Mouse (Mus musculus) CH12.LX (cell line): Measurements from ENCODE around the gene Fstl3. TPM values are rescaled to one million over a fixed set of nuclear protein-coding genes. Genes with fewer than 3 reads are reported as not detected.
"Not testable (repeated sequence)": the region's sequence is repeated elsewhere in the genome, so short reads cannot be mapped to it uniquely, and the experiment has no call there.

ENCODE experiments used
- DNase-seq: peaks from one replicate; pipeline ENCODE4 v3.0.0-alpha.2; 2013; ENCODE audit errors: extremely low read depth
- H3K27ac ChIP-seq: 2 replicates; pipeline ENCODE4 v1.5.1; 2012; ENCODE audit warnings: low read depth, mild to moderate bottlenecking, control low read depth, moderate library complexity; ENCODE audit not compliant: insufficient read depth
- H3K27me3 ChIP-seq: replicated peaks from 2 replicates; pipeline ENCODE3; 2012; ENCODE audit warnings: inconsistent platforms
- H3K36me3 ChIP-seq, 2 experiments: replicated peaks in 1 of 2; 2 replicates each; pipeline versions ENCODE3 to v1.6.1; 2012; ENCODE audit warnings: inconsistent platforms in 1 of 2, low read length in 1 of 2, mild to moderate bottlenecking in 1 of 2, mixed read lengths in 1 of 2, moderate library complexity in 1 of 2; ENCODE audit not compliant: control insufficient read depth in 1 of 2, insufficient read depth in 1 of 2
- H3K4me1 ChIP-seq, 2 experiments: 2 replicates each; pipeline ENCODE4 v1.6.1; 2012; ENCODE audit warnings: inconsistent platforms in 1 of 2, moderate library complexity in 1 of 2; ENCODE audit not compliant: insufficient read depth in 2 of 2, control insufficient read depth in 1 of 2
- H3K4me2 ChIP-seq: 2 replicates; pipeline ENCODE4 v1.6.1; 2012; ENCODE audit warnings: low read depth, mild to moderate bottlenecking, control low read depth; ENCODE audit not compliant: poor library complexity, insufficient read depth, severe bottlenecking
- H3K4me3 ChIP-seq, 3 experiments: fragments of 150-350 bp in 1 of 3; sonication (generic) in 1 of 3; replicated peaks in 1 of 3; 2 replicates each; pipeline versions ENCODE3 to v1.5.1; 2011 to 2012; ENCODE audit warnings: low read depth in 2 of 3, low read length in 2 of 3, mild to moderate bottlenecking in 2 of 3, moderate library complexity in 2 of 3, control low read depth in 1 of 3, improper control_type of control experiment in 1 of 3, inconsistent platforms in 1 of 3, mixed read lengths in 1 of 3; ENCODE audit not compliant: poor library complexity in 1 of 3
- H3K79me2 ChIP-seq: replicated peaks from 2 replicates; pipeline ENCODE4 v1.6.1; 2012; ENCODE audit warnings: mild to moderate bottlenecking, moderate library complexity; ENCODE audit not compliant: control insufficient read depth, poor library complexity, insufficient read depth, severe bottlenecking; ENCODE audit errors: extremely low read depth
- H3K9ac ChIP-seq: 2 replicates; pipeline ENCODE4 v1.6.1; 2012; ENCODE audit warnings: low read depth, mild to moderate bottlenecking, control low read depth, moderate library complexity; ENCODE audit not compliant: insufficient read depth
- H3K9me3 ChIP-seq: replicated peaks from 2 replicates; pipeline ENCODE3; 2012; ENCODE audit warnings: low read length, inconsistent platforms, mixed read lengths
- BHLHE40 ChIP-seq: IDR thresholded peaks from 2 replicates; pipeline ENCODE4 v1.6.1; 2011; ENCODE audit warnings: mild to moderate bottlenecking, low read depth, low read length, improper control_type of control experiment
- CTCF ChIP-seq, 2 experiments: IDR thresholded peaks in 1 of 2; conservative IDR thresholded peaks in 1 of 2; 2 replicates each; pipeline ENCODE4 v1.5.1; 2011 to 2012; ENCODE audit warnings: low read depth in 2 of 2, low read length in 2 of 2, improper control_type of control experiment in 1 of 2, inconsistent platforms in 1 of 2, mild to moderate bottlenecking in 1 of 2, moderate library complexity in 1 of 2
- ELF1 ChIP-seq: IDR thresholded peaks from 2 replicates; pipeline ENCODE4 v1.6.1; 2014; ENCODE audit warnings: low read depth, mild to moderate bottlenecking, inconsistent platforms, low read length, improper control_type of control experiment
- GABPA ChIP-seq: IDR thresholded peaks from 2 replicates; pipeline ENCODE4 v1.6.1; 2012; ENCODE audit warnings: low read depth, low read length, improper control_type of control experiment, inconsistent platforms; ENCODE audit not compliant: insufficient replicate concordance
- JUN ChIP-seq: IDR thresholded peaks from 2 replicates; pipeline ENCODE4 v1.6.1; 2011; ENCODE audit warnings: low read depth, mild to moderate bottlenecking, low read length, improper control_type of control experiment, moderate library complexity; ENCODE audit not compliant: insufficient read depth
- JUND ChIP-seq: conservative IDR thresholded peaks from 2 replicates; pipeline ENCODE4 v1.6.1; 2011; ENCODE audit warnings: low read depth, low read length, improper control_type of control experiment
- MAZ ChIP-seq: IDR thresholded peaks from 2 replicates; pipeline ENCODE4 v1.6.1; 2012; ENCODE audit warnings: low read depth, mild to moderate bottlenecking, inconsistent platforms, low read length, improper control_type of control experiment, moderate library complexity
- MXI1 ChIP-seq: IDR thresholded peaks from 2 replicates; pipeline ENCODE4 v1.6.1; 2011; ENCODE audit warnings: mild to moderate bottlenecking, low read depth, low read length, improper control_type of control experiment
- NRF1 ChIP-seq: IDR thresholded peaks from 2 replicates; pipeline ENCODE4 v1.6.1; 2014; ENCODE audit warnings: low read depth, mild to moderate bottlenecking, inconsistent platforms, low read length, improper control_type of control experiment, moderate library complexity
- POLR2AphosphoS2 ChIP-seq: IDR thresholded peaks from 2 replicates; pipeline ENCODE4 v1.6.1; 2011; ENCODE audit warnings: low read depth, low read length, improper control_type of control experiment
- RAD21 ChIP-seq: IDR thresholded peaks from 2 replicates; pipeline ENCODE4 v1.6.1; 2011; ENCODE audit warnings: low read depth, mild to moderate bottlenecking, low read length, improper control_type of control experiment, moderate library complexity
- SIN3A ChIP-seq: IDR thresholded peaks from 2 replicates; pipeline ENCODE4 v1.6.1; 2012; ENCODE audit warnings: low read length, improper control_type of control experiment, inconsistent platforms
- USF2 ChIP-seq: conservative IDR thresholded peaks from 2 replicates; pipeline ENCODE4 v1.6.1; 2011; ENCODE audit warnings: low read depth, low read length, improper control_type of control experiment
- ZNF384 ChIP-seq: IDR thresholded peaks from 2 replicates; pipeline ENCODE4 v1.6.1; 2012; ENCODE audit warnings: low read depth, low read length, improper control_type of control experiment, inconsistent platforms
- dilution Hi-C: fragments of 300-500 bp; cut with MboI; formaldehyde crosslinking; loops from 2 replicates; pipeline ENCODE4 v1.14.3; 2020; ENCODE audit warnings: low sequenced_read_pairs; ENCODE audit not compliant: extremely low pct_unique_long_range_greater_than_20kb, extremely low pct_ligation_motif_present
- in situ Hi-C: fragments of 300-500 bp; cut with MboI; formaldehyde crosslinking; loops from 3 replicates; pipeline ENCODE4 v1.14.3; 2019; ENCODE audit warnings: low sequenced_read_pairs, low pct_ligation_motif_present, low pct_unique_long_range_greater_than_20kb, mixed read lengths
- polyA plus RNA-seq: library from polyadenylated mRNA; unstranded; fragments of >175 nt; gene quantifications from 2 replicates; pipeline ENCODE4 v1.2.1, GENCODE M21; 2012; ENCODE audit warnings: low read depth; ENCODE audit not compliant: insufficient read length
- total RNA-seq, 2 experiments: library from RNA; depleted of rRNA; stranded (reverse); fragments of 300-350 nt in 1 of 2; fragments of >200 nt in 1 of 2; gene quantifications; 2 replicates each; pipeline ENCODE4 v1.2.3; 2012 to 2014

The Fstl3 gene
- total and polyA plus RNA-seq, 3 experiments: 0.25 TPM; not detected in 2

GRCm38 (mm10) chr10:79756660-79757059, 20.4 kb upstream of the Fstl3 start:
- dilution Hi-C loops: no loop called here
- no peak overlapping the region for H3K9ac ChIP-seq
- no peak for DNase-seq
- H3K4me2 ChIP-seq: no peak overlapping the region
- no peaks in the 10 kb centered on the region for H3K79me2 ChIP-seq
- H3K36me3 ChIP-seq: peaks cover 46 to 61% of the 10 kb centered on the region in 2 experiments
- in situ Hi-C loops: no loop called here
- no peaks in the 10 kb centered on the region for H3K27me3 ChIP-seq
- H3K4me1 ChIP-seq: no peaks in the 10 kb centered on the region; a peak in 1 of 4 replicates
- H3K9me3 ChIP-seq: no peaks in the 10 kb centered on the region
- no peak overlapping the region for H3K4me3 ChIP-seq
- TF ChIP-seq POLR2AphosphoS2 (0 out of 2 replicates have a peak, but pooled peaks have one; percentile 9), GABPA (no peak)
- TF ChIP-seq, all 38 proteins: peak for 1
- H3K27ac ChIP-seq: no peak overlapping the region

- TF ChIP-seq ZNF384: peak; percentile 37; the same call in 1 of the 2 replicates
- H3K27ac ChIP-seq, H3K9ac ChIP-seq, H3K4me3 ChIP-seq, dilution Hi-C loops, H3K27me3 ChIP-seq, H3K9me3 ChIP-seq, in situ Hi-C loops, DNase-seq, H3K4me2 ChIP-seq: not testable (repeated sequence)
- Histone ChIP-seq H3K79me2 (peaks cover 21% of the 10 kb centered on the region), H3K4me1 (peaks cover 12 to 19% of the 10 kb centered on the region in 2 experiments), H3K36me3 (peaks cover 63 to 90% of the 10 kb centered on the region in 2 experiments)
These were observed 17.4 kb upstream of the Fstl3 start for GRCm38 (mm10) chr10:79759675-79760074.

- TF ChIP-seq CTCF (conservative IDR thresholded peaks at IDR 0.05 in 1 of 2, IDR thresholded peaks at IDR 0.05 in 1 of 2; ENCODE audit: low read depth in 2 of 2, low read length in 2 of 2) (no peak), ZNF384 (no peak), ELF1 (no peak), POLR2AphosphoS2 (no peak), JUND (no peak), RAD21 (no peak), NRF1 (no peak), JUN (no peak), MXI1 (no peak), MAZ (no peak), USF2 (no peak), SIN3A (no peak), BHLHE40 (no peak)
- dilution Hi-C loops (no loop called here), in situ Hi-C loops (no loop called here)
- no peak for DNase-seq
- peaks cover 22 to 29% of the 10 kb centered on the region in 2 experiments for H3K4me1 ChIP-seq
- no peak overlapping the region for H3K9ac ChIP-seq
- peaks cover 63 to 88% of the 10 kb centered on the region in 2 experiments for H3K36me3 ChIP-seq
- H3K79me2 ChIP-seq: peaks cover 31% of the 10 kb centered on the region
- no peak overlapping the region for H3K27ac ChIP-seq
- H3K4me3 ChIP-seq: no peak overlapping the region
- no peak overlapping the region for H3K4me2 ChIP-seq
- no peaks in the 10 kb centered on the region for H3K27me3 ChIP-seq
- H3K9me3 ChIP-seq: no peaks in the 10 kb centered on the region
These were observed 16.4 kb upstream of the Fstl3 start for GRCm38 (mm10) chr10:79760603-79761143.
